Mouse (Mus musculus): Measurements from ENCODE around the gene Sh3bgrl. TPM values are rescaled to one million over a fixed set of nuclear protein-coding genes. Genes with fewer than 3 reads are reported as not detected.
A peak's percentile ranks its signal among the peaks of the same experiment; 100 is the strongest.

Gene Sh3bgrl
- polyA plus RNA-seq, 1 experiment from 2014 or later, result 135 TPM

DNA sequence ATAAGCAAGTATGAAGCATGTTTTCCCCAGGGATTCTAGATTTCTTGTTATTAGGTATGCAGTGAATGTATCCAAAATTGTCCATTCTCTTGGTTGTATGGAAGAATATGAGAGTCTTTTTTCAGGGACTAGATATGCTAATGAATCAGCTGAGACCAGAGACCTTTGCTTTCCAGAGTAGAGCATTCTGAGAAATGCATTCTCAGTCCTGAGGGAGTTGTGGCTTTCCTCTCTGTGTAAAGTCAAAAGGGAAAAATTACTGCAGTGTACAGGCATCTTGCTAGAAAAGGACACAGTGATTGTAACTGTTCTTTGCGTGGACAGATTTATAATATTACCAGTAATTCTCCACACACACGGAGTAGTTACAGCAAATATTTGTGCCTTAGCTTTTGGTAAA is 38.3 kb downstream of the Sh3bgrl start:
- H3K9me3 ChIP-seq (replicated peaks), result no peaks in the 10 kb centered on the region
- H3K36me3 ChIP-seq, result no peaks in the 10 kb centered on the region
- H3K9ac ChIP-seq, result no peak overlapping the region
- H3K4me1 ChIP-seq, result no peaks in the 10 kb centered on the region
- ATAC-seq (ENCODE audit: insufficient number of reproducible peaks, low FRiP score, low TSS enrichment, low read depth), result no peak
- 38% methylated on average over 2 of the region's 2 CpGs for WGBS
- H3K27me3 ChIP-seq, result no peaks in the 10 kb centered on the region
- H3K27ac ChIP-seq (replicated peaks), result no peak overlapping the region
- no peak overlapping the region for H3K4me3 ChIP-seq (replicated peaks)
- no peak overlapping the region for H3K4me2 ChIP-seq (replicated peaks)

GRCm38 (mm10) chrX:109136306-109136705 is 41.1 kb downstream of the Sh3bgrl start:
- Histone ChIP-seq H3K4me2 (replicated peaks) (no peak overlapping the region), H3K36me3 (no peaks in the 10 kb centered on the region), H3K4me3 (replicated peaks) (no peak overlapping the region), H3K27me3 (no peaks in the 10 kb centered on the region), H3K4me1 (no peaks in the 10 kb centered on the region), H3K27ac (replicated peaks) (no peak overlapping the region), H3K9ac (no peak overlapping the region), H3K9me3 (replicated peaks) (no peaks in the 10 kb centered on the region)
- ATAC-seq (ENCODE audit: insufficient number of reproducible peaks, low FRiP score, low TSS enrichment, low read depth), result no peak

DNA sequence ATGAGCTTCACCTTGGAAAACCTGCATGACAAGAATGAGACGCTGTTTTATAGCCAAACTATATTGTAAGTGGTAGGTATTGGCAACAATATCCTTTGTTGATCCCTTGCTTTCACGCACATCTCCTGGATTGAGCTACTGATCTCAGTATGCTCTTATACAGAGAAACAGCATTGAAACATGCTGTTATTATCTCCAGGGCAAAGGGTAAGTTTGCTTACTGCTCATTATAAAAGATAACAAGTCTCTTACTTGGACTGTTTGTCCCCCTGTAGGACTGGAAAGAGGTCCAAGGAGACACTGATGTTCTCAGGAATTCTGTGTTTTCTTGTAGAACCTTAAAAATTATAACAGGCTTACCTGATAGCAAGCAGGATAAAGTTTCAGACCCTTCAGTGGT is 41.7 kb downstream of the Sh3bgrl start:
- 82% methylated on average over 2 of the region's 2 CpGs for WGBS
- no peak for ATAC-seq (ENCODE audit: insufficient number of reproducible peaks, low FRiP score, low TSS enrichment, low read depth)
- H3K36me3 ChIP-seq, result no peaks in the 10 kb centered on the region

DNA sequence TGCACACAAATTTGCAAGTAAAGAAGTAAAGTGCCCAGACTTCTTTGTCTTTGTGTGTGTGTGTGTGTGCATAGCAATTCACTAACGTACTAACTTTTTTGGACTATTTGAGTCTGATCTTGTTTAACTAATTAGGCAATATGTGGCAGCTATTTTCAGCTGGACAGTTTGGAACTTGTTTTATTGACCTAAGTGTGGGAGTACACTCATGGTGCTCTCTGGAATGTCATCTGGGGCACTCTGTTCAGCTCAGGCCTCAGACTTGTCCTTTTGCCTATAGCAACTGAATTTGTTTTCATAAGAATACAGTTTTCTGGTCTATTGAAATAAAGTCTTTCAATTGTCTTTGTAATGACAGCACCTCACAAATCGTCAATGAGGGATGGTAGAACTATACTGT is 42.1 kb downstream of the Sh3bgrl start:
- no peaks in the 10 kb centered on the region for H3K36me3 ChIP-seq
- H3K4me2 ChIP-seq (replicated peaks), result no peak overlapping the region
- H3K9me3 ChIP-seq (replicated peaks), result no peaks in the 10 kb centered on the region
- H3K9ac ChIP-seq, result no peak overlapping the region
- no peak for ATAC-seq (ENCODE audit: insufficient number of reproducible peaks, low FRiP score, low TSS enrichment, low read depth)
- no peaks in the 10 kb centered on the region for H3K4me1 ChIP-seq
- H3K4me3 ChIP-seq (replicated peaks), result no peak overlapping the region
- H3K27me3 ChIP-seq, result no peaks in the 10 kb centered on the region
- 56% methylated on average over 2 of the region's 2 CpGs for WGBS
- no peak overlapping the region for H3K27ac ChIP-seq (replicated peaks)

More for the DNA sequence above, 41.7 kb downstream of the Sh3bgrl start:
- H3K27ac ChIP-seq (replicated peaks), result no peak overlapping the region
- no peak overlapping the region for H3K4me3 ChIP-seq (replicated peaks)
- H3K4me1 ChIP-seq, result no peaks in the 10 kb centered on the region
- no peaks in the 10 kb centered on the region for H3K9me3 ChIP-seq (replicated peaks)
- H3K27me3 ChIP-seq, result no peaks in the 10 kb centered on the region
- no peak overlapping the region for H3K4me2 ChIP-seq (replicated peaks)
- H3K9ac ChIP-seq, result no peak overlapping the region

- ATAC-seq (ENCODE audit: insufficient number of reproducible peaks, low FRiP score, low TSS enrichment, low read depth), result no peak
- Histone ChIP-seq H3K9ac (no peak overlapping the region), H3K27ac (replicated peaks) (no peak overlapping the region)
Measured at GRCm38 (mm10) chrX:109141337-109141870, 46.2 kb downstream of the Sh3bgrl start.

GRCm38 (mm10) chrX:109142281-109142680 is 47.1 kb downstream of the Sh3bgrl start:
- no peak overlapping the region for H3K4me2 ChIP-seq (replicated peaks)
- ATAC-seq (ENCODE audit: insufficient number of reproducible peaks, low FRiP score, low TSS enrichment, low read depth), result no peak
- no peaks in the 10 kb centered on the region for H3K36me3 ChIP-seq
- no peaks in the 10 kb centered on the region for H3K9me3 ChIP-seq (replicated peaks)
- H3K27ac ChIP-seq (replicated peaks), result 0 out of 2 replicates have a peak overlapping the region, but pooled peaks have one; percentile 17
- WGBS, result 55% methylated on average over 4 of the region's 4 CpGs
- H3K4me1 ChIP-seq, result no peaks in the 10 kb centered on the region
- no peaks in the 10 kb centered on the region for H3K27me3 ChIP-seq
- no peak overlapping the region for H3K4me3 ChIP-seq (replicated peaks)
- no peak overlapping the region for H3K9ac ChIP-seq

More at GRCm38 (mm10) chrX:109141337-109141870, 46.2 kb downstream of the Sh3bgrl start:
- Histone ChIP-seq H3K4me1 (no peaks in the 10 kb centered on the region), H3K9me3 (replicated peaks) (no peaks in the 10 kb centered on the region), H3K27me3 (no peaks in the 10 kb centered on the region), H3K36me3 (no peaks in the 10 kb centered on the region), H3K4me3 (replicated peaks) (no peak overlapping the region), H3K4me2 (replicated peaks) (no peak overlapping the region)
- WGBS, result 52% methylated on average over 1 of the region's 1 CpGs

- H3K27ac ChIP-seq (replicated peaks), result no peak overlapping the region
- 81% methylated on average over 6 of the region's 6 CpGs for WGBS
- H3K9me3 ChIP-seq (replicated peaks), result no peaks in the 10 kb centered on the region
- H3K4me1 ChIP-seq, result no peaks in the 10 kb centered on the region
- H3K36me3 ChIP-seq, result no peaks in the 10 kb centered on the region
- H3K9ac ChIP-seq, result no peak overlapping the region
- no peak overlapping the region for H3K4me3 ChIP-seq (replicated peaks)
- H3K27me3 ChIP-seq, result no peaks in the 10 kb centered on the region
- ATAC-seq (ENCODE audit: insufficient number of reproducible peaks, low FRiP score, low TSS enrichment, low read depth), result no peak
- H3K4me2 ChIP-seq (replicated peaks), result no peak overlapping the region
Measured at GRCm38 (mm10) chrX:109145779-109146178, 50.6 kb downstream of the Sh3bgrl start.

DNA sequence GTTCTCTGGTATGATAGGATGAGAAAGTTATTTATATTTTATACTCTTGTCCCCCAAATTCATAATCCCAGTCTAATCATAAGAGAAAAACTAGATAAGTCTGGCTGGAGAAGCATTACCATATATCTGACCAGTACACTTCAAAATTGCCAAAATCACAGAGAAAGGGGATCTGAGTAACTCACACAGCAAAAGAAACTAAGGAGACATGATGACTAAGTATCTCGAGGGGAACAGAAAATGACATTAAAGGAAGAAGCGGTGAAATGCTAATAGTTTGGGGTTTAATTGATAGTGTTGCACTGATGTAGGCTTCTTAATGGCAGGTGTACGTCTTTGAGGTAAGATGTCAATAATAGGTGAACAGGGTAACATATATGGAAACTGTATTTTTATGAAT is 51.9 kb downstream of the Sh3bgrl start:
- Histone ChIP-seq H3K27me3 (no peaks in the 10 kb centered on the region), H3K27ac (replicated peaks) (no peak overlapping the region), H3K9ac (no peak overlapping the region), H3K4me2 (replicated peaks) (no peak overlapping the region), H3K36me3 (no peaks in the 10 kb centered on the region), H3K9me3 (replicated peaks) (no peaks in the 10 kb centered on the region), H3K4me1 (no peaks in the 10 kb centered on the region), H3K4me3 (replicated peaks) (no peak overlapping the region)
- no peak for ATAC-seq (ENCODE audit: insufficient number of reproducible peaks, low FRiP score, low TSS enrichment, low read depth)
- 84% methylated on average over 3 of the region's 3 CpGs for WGBS

- H3K27ac ChIP-seq (replicated peaks), result no peak overlapping the region
- H3K27me3 ChIP-seq, result no peaks in the 10 kb centered on the region
- no peak for ATAC-seq (ENCODE audit: insufficient number of reproducible peaks, low FRiP score, low TSS enrichment, low read depth)
- WGBS, result 92% methylated on average over 2 of the region's 2 CpGs
- H3K4me2 ChIP-seq (replicated peaks), result no peak overlapping the region
- no peak overlapping the region for H3K4me3 ChIP-seq (replicated peaks)
- H3K4me1 ChIP-seq, result no peaks in the 10 kb centered on the region
- H3K9ac ChIP-seq, result no peak overlapping the region
- H3K9me3 ChIP-seq (replicated peaks), result no peaks in the 10 kb centered on the region
- H3K36me3 ChIP-seq, result no peaks in the 10 kb centered on the region
Measured at GRCm38 (mm10) chrX:109151228-109151627, 56.1 kb downstream of the Sh3bgrl start.

GRCm38 (mm10) chrX:109160326-109160725 is 65.2 kb downstream of the Sh3bgrl start:
- no peaks in the 10 kb centered on the region for H3K27me3 ChIP-seq
- WGBS, result 76% methylated on average over 1 of the region's 1 CpGs

DNA sequence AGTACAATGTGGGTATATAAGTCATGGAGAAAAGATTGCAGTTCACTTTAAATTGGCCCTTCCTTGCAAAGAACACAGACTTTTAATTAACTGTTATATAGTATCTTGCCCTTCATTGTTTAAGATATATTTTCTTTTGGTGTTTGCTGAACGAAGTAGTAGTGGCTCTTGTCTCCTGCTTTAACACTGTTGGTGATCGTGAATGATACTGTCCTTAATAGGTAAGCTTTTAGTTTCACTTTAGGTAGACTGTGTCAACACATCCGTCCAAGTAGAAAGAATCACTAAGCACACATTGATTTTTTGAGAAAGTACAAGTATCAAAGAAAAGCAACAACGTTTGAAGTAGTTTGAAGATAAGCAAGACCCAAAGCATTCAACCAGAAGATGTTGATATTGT is 65.7 kb downstream of the Sh3bgrl start:
- no peaks in the 10 kb centered on the region for H3K9me3 ChIP-seq (replicated peaks)
- WGBS, result 83% methylated on average over 4 of the region's 4 CpGs
- no peaks in the 10 kb centered on the region for H3K36me3 ChIP-seq
- H3K4me2 ChIP-seq (replicated peaks), result no peak overlapping the region
- no peak overlapping the region for H3K4me3 ChIP-seq (replicated peaks)
- H3K27ac ChIP-seq (replicated peaks), result no peak overlapping the region
- no peak overlapping the region for H3K9ac ChIP-seq
- H3K4me1 ChIP-seq, result no peaks in the 10 kb centered on the region
- no peaks in the 10 kb centered on the region for H3K27me3 ChIP-seq
- no peak for ATAC-seq (ENCODE audit: insufficient number of reproducible peaks, low FRiP score, low TSS enrichment, low read depth)

More at GRCm38 (mm10) chrX:109160326-109160725, 65.2 kb downstream of the Sh3bgrl start:
- no peak for ATAC-seq (ENCODE audit: insufficient number of reproducible peaks, low FRiP score, low TSS enrichment, low read depth)
- Histone ChIP-seq H3K9me3 (replicated peaks) (no peaks in the 10 kb centered on the region), H3K9ac (no peak overlapping the region), H3K27ac (replicated peaks) (no peak overlapping the region), H3K4me2 (replicated peaks) (no peak overlapping the region), H3K36me3 (no peaks in the 10 kb centered on the region), H3K4me1 (no peaks in the 10 kb centered on the region), H3K4me3 (replicated peaks) (no peak overlapping the region)

- Histone ChIP-seq H3K4me2 (replicated peaks) (no peak overlapping the region), H3K4me3 (replicated peaks) (no peak overlapping the region), H3K36me3 (no peaks in the 10 kb centered on the region), H3K27ac (replicated peaks) (no peak overlapping the region), H3K4me1 (no peaks in the 10 kb centered on the region), H3K27me3 (no peaks in the 10 kb centered on the region), H3K9ac (no peak overlapping the region), H3K9me3 (replicated peaks) (no peaks in the 10 kb centered on the region)
- 57% methylated on average over 2 of the region's 2 CpGs for WGBS
- ATAC-seq (ENCODE audit: insufficient number of reproducible peaks, low FRiP score, low TSS enrichment, low read depth), result no peak
Measured at GRCm38 (mm10) chrX:109175038-109175437, 79.9 kb downstream of the Sh3bgrl start.

Data from embryonic facial prominence, embryonic 15.5 days (tissue).